Mouse (Mus musculus) limb, embryonic 14.5 days (tissue): ENCODE data around the gene Klhl3. TPM values are rescaled to one million over a fixed set of nuclear protein-coding genes. Genes with fewer than 3 reads are reported as not detected.

Experiments
- ATAC-seq: fragments of 200-750 bp; cut with Nextera tagmentation; 2 replicates; pipeline ENCODE4 v1.8.0; 2017; ENCODE audit warnings: low read depth, moderate number of reproducible peaks, moderate TSS enrichment; ENCODE audit not compliant: low FRiP score
- DNase-seq: peaks from one replicate; pipeline ENCODE4 v3.0.0-alpha.2; 2015; ENCODE audit warnings: low spot score
- H3K27ac ChIP-seq: fragments of 300-500 bp; sonication (generic); replicated peaks from 2 replicates; pipeline ENCODE4 v1.5.1; 2014; ENCODE audit warnings: low read depth, mild to moderate bottlenecking, low read length, moderate library complexity, mixed read lengths
- H3K27me3 ChIP-seq: fragments of 300-500 bp; sonication (generic); 2 replicates; pipeline ENCODE4 v1.6.1; 2014; ENCODE audit warnings: low read length, mixed read lengths; ENCODE audit not compliant: control insufficient read depth, insufficient read depth
- H3K36me3 ChIP-seq: fragments of 300-500 bp; sonication (generic); 2 replicates; pipeline ENCODE4 v1.6.1; 2014; ENCODE audit warnings: mild to moderate bottlenecking, low read length, moderate library complexity, mixed read lengths; ENCODE audit not compliant: control insufficient read depth, insufficient read depth
- H3K4me1 ChIP-seq: fragments of 300-500 bp; sonication (generic); 2 replicates; pipeline ENCODE4 v1.6.1; 2014; ENCODE audit warnings: antibody characterized with exemption, low read length, mixed read lengths; ENCODE audit not compliant: control insufficient read depth, insufficient read depth
- H3K4me2 ChIP-seq: fragments of 300-500 bp; sonication (generic); replicated peaks from 2 replicates; pipeline ENCODE4 v1.6.1; 2014; ENCODE audit warnings: low read depth, mild to moderate bottlenecking, low read length, moderate library complexity; ENCODE audit not compliant: severe bottlenecking
- H3K4me3 ChIP-seq: fragments of 300-500 bp; sonication (generic); replicated peaks from 2 replicates; pipeline ENCODE4 v1.5.1; 2014; ENCODE audit warnings: low read length
- H3K9ac ChIP-seq: fragments of 300-500 bp; sonication (generic); 2 replicates; pipeline ENCODE4 v1.6.1; 2014; ENCODE audit warnings: mild to moderate bottlenecking, low read depth, low read length, moderate library complexity; ENCODE audit not compliant: severe bottlenecking
- H3K9me3 ChIP-seq: fragments of 300-500 bp; sonication (generic); 2 replicates; pipeline ENCODE4 v1.6.1; 2016; ENCODE audit warnings: low read length; ENCODE audit not compliant: control insufficient read depth
- POLR2A ChIP-seq: fragments of 200-500 bp; IDR thresholded peaks from 2 replicates; pipeline ENCODE4 v1.8.0; 2012; ENCODE audit warnings: inconsistent platforms, mild to moderate bottlenecking, moderate library complexity, borderline replicate concordance; ENCODE audit not compliant: insufficient read depth, insufficient read length; ENCODE audit errors: extremely low read depth
- WGBS: fragments of 180-500 bp; shearing (Covaris S2); extraction: QIAGEN DNeasy Blood & Tissue Kit; methylation state at CpG from one replicate; pipeline ENCODE4 v1.1.7; 2014; 5-methylcytosine and 5-hydroxymethylcytosine counted together
- polyA plus RNA-seq, 2 experiments: library from polyadenylated mRNA; depleted of rRNA in 1 of 2; stranded (reverse) in 1 of 2; unstranded in 1 of 2; fragments of >200 nt; fragmentation: Nextera tagmentation in 1 of 2; extraction: Ambion mirVana in 1 of 2; gene quantifications; 2 replicates each; pipeline versions ENCODE4 v1.2.1 to v1.2.3; 2012 to 2014

The Klhl3 gene
- polyA plus RNA-seq, 2 experiments, result 3.0 to 3.7 TPM

DNA sequence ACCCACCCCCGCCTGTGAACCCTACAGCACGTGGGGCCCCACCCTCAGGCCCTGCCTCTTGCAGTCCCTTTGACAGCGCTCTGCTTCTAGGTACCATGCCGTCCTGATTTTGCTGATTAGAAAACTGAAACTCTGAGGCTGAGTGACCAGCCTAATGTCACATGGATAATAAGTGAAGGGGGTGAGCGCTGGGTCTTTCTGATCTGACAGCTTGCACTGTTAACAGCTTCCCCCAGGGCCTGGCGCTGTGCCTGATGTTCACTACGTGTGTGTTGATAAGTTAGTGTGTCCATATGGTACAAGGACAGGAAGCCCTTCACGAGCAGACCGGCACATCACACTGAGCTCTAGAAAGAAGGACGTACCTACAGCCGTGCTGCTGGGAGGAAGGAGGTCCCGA lies 130.1 kb downstream of the Klhl3 start:
- Histone ChIP-seq H3K4me1 (peaks cover 13% of the 10 kb centered on the region), H3K27me3 (no peaks in the 10 kb centered on the region), H3K4me2 (no peak overlapping the region), H3K36me3 (no peaks in the 10 kb centered on the region), H3K27ac (no peak overlapping the region), H3K4me3 (no peak overlapping the region), H3K9ac (no peak overlapping the region), H3K9me3 (no peaks in the 10 kb centered on the region)
- no peak for ATAC-seq
- DNase-seq, result peak; percentile 20
- TF ChIP-seq POLR2A, result no peak
- 27% methylated on average over 11 of the region's 12 CpGs for WGBS

DNA sequence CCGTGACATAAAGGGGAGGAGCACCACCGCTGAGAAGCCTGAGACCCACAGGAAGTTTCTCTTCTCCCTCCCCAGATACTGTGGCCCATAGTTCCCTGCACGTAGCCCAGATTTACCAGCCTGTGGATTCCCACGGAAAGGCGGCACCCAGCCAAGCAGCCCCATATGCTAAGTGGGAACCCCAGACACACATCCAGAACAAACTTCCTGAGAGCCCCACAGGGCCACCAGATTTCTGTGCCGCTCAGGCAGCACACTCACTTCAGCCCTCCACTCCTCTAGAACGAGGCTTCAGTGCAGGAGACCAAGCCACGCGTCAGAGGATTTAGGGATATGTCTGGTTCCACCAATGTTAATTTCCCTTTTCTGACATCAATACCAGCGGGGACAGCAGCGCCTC lies 130.5 kb downstream of the Klhl3 start:
- H3K27ac ChIP-seq, result no peak overlapping the region
- H3K4me2 ChIP-seq, result no peak overlapping the region
- H3K36me3 ChIP-seq, result no peaks in the 10 kb centered on the region
- no peak overlapping the region for H3K4me3 ChIP-seq
- H3K9me3 ChIP-seq, result no peaks in the 10 kb centered on the region
- no peaks in the 10 kb centered on the region for H3K27me3 ChIP-seq
- ATAC-seq, result no peak
- H3K9ac ChIP-seq, result no peak overlapping the region
- no peak for DNase-seq
- H3K4me1 ChIP-seq, result peaks cover 13% of the 10 kb centered on the region
- WGBS, result 27% methylated on average over 9 of the region's 11 CpGs
- TF ChIP-seq POLR2A, result no peak

- ATAC-seq, result no peak
- Histone ChIP-seq H3K4me1 (peaks cover 13% of the 10 kb centered on the region), H3K4me3 (no peak overlapping the region), H3K27me3 (no peaks in the 10 kb centered on the region), H3K27ac (no peak overlapping the region), H3K4me2 (no peak overlapping the region), H3K9ac (no peak overlapping the region), H3K36me3 (no peaks in the 10 kb centered on the region), H3K9me3 (no peaks in the 10 kb centered on the region)
- no peak for DNase-seq
- no peak for TF ChIP-seq POLR2A
- WGBS, result 24% methylated on average over 9 of the region's 9 CpGs
Measured at GRCm38 (mm10) chr13:57980679-57981078, 132.7 kb downstream of the Klhl3 start.

GRCm38 (mm10) chr13:57980071-57980470 lies 133.3 kb downstream of the Klhl3 start:
- Histone ChIP-seq H3K9ac (no peak overlapping the region), H3K4me1 (peaks cover 13% of the 10 kb centered on the region), H3K27ac (no peak overlapping the region), H3K27me3 (no peaks in the 10 kb centered on the region), H3K36me3 (no peaks in the 10 kb centered on the region), H3K4me3 (no peak overlapping the region), H3K4me2 (no peak overlapping the region), H3K9me3 (no peaks in the 10 kb centered on the region)
- no peak for TF ChIP-seq POLR2A
- ATAC-seq, result no peak
- DNase-seq, result no peak
- 36% methylated on average over 2 of the region's 2 CpGs for WGBS

DNA sequence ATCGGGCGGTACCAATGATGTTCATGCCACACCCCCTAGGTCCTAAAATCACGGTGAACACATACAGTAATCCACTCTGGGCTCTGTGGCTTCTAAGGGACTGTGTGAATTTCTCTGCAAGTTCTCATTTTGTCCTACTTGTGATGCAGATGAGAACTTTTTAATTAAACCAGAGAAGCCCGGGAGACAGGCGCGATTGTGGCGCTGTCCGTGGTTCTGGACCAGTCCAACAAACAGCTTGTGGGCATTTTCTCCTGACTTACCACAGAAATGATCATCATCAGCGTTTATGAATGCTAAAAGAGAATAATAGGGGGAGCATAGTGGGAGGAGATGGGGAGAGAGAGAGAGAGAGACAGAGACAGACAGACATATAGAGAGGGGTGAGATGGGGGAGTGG lies 134.5 kb downstream of the Klhl3 start:
- Histone ChIP-seq H3K9me3 (no peaks in the 10 kb centered on the region), H3K9ac (no peak overlapping the region), H3K4me3 (no peak overlapping the region), H3K27me3 (no peaks in the 10 kb centered on the region), H3K4me2 (peak overlapping the region; percentile 27; the same call in 1 of the 2 replicates), H3K27ac (no peak overlapping the region), H3K4me1 (peaks cover 13% of the 10 kb centered on the region), H3K36me3 (no peaks in the 10 kb centered on the region)
- DNase-seq, result peak; percentile 51
- 24% methylated on average over 9 of the region's 9 CpGs for WGBS
- no peak for ATAC-seq
- no peak for TF ChIP-seq POLR2A

DNA sequence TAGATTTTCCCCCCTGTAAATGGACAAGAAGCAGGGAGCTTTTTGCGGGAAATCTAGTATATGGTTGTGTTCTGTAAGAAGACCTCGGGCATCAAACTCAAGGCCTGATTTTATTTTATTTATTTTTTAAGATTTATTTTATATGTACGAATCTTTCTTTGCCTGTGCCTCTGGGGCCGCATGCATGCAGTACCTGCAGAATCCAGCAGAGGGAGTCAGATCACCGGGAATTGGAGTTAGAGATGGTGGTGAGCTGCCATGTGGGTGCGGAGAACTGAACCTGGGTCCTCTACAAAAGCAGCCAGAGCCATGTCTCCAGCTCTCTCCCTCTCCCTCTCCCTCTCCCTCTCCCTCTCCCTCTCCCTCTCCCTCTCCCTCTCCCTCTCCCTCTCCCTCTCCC lies 135.7 kb downstream of the Klhl3 start:
- Histone ChIP-seq H3K4me1 (peaks cover 3% of the 10 kb centered on the region; the same call in 1 of the 2 replicates), H3K4me3 (no peak overlapping the region), H3K27ac (no peak overlapping the region), H3K9me3 (no peaks in the 10 kb centered on the region), H3K36me3 (no peaks in the 10 kb centered on the region), H3K9ac (no peak overlapping the region), H3K4me2 (no peak overlapping the region), H3K27me3 (no peaks in the 10 kb centered on the region)
- no peak for DNase-seq
- no peak for ATAC-seq
- 83% methylated on average over 6 of the region's 6 CpGs for WGBS
- no peak for TF ChIP-seq POLR2A
